ENCODE assay signal across 8 mouse cellular contexts in genomic region chr13:100659864-100660456, GRCm38 (mm10). TPM values are rescaled to one million over a fixed set of nuclear protein-coding genes. Genes with fewer than 3 reads are reported as not detected.
DNase-seq lines count a peak whose midpoint lies in the region; ATAC-seq lines count a peak whose summit lies in the region.

No protein-coding gene starts in this region.

- intact Hi-C loops in heart, postnatal 10 days (cut with DNase I), result loop anchor here (10.0 kb wide), 1 partner anchor 545 kb away; no protein-coding TSS in a partner anchor

- DNase-seq in adrenal gland, adult (ENCODE audit: inconsistent age in 2 of 2, low spot score in 1 of 2), result peak; percentile 31 to 72
- no peak for DNase-seq in adrenal gland, adult 8-10 months
- DNase-seq in heart, postnatal 10 days, result peak; percentile 48 to 78
- DNase-seq in kidney, postnatal 36 days, result peak; percentile 65 to 80
- peak; percentile 71 for DNase-seq in lung, postnatal 14 days
- peak; percentile 59 for DNase-seq in retina, postnatal 7 days (ENCODE audit: low read depth, low spot score)

- ATAC-seq in activated CD4-positive, CD25-positive, alpha-beta regulatory T cell, adult 4 months, result peak; percentile 62
- peak; percentile 83 for ATAC-seq in common myeloid progenitor, adult 5-6 weeks (replicated peaks; ENCODE audit: low read depth, poor library complexity, severe bottlenecking)

RNA-seq across cellular contexts. Expression of gene Taf9, which starts 8.6 kb away (rescaled TPM):
- total RNA-seq in adrenal gland, adult 8-10 months (2022), result 10 to 100 TPM in 2 of 4 experiments, 1 to 10 TPM in 2; 8.3 to 15.0 (median 10.0) TPM
- 10 to 100 TPM in 1 of 2 experiments, 1 to 10 TPM in 1; 4.1 to 18.8 TPM for polyA plus RNA-seq in activated CD4-positive, CD25-positive, alpha-beta regulatory T cell, adult 4 months (2017; shearing (Covaris generic))
- total RNA-seq in common myeloid progenitor, adult 5-6 weeks (2017), result 25.9 and 47.9 TPM in 2 replicates
- 10 to 100 TPM; 14.7 to 16.8 TPM for total RNA-seq in heart, postnatal 10 days (2021)

RNA-seq across cellular contexts. Expression of gene Rad17, which starts 9.1 kb away (rescaled TPM):
- total RNA-seq in adrenal gland, adult 8-10 months (2022), result 10 to 100 TPM; 20.8 to 24.1 (median 22.3) TPM
- 10 to 100 TPM; 20.9 to 26.3 TPM for polyA plus RNA-seq in activated CD4-positive, CD25-positive, alpha-beta regulatory T cell, adult 4 months (2017; shearing (Covaris generic))
- total RNA-seq in common myeloid progenitor, adult 5-6 weeks (2017), result 35.2 and 46.3 TPM in 2 replicates
- total RNA-seq in heart, postnatal 10 days (2021), result 10 to 100 TPM; 19.9 to 20.2 TPM

RNA-seq across cellular contexts. Expression of gene Ak6, which starts 9.2 kb away (rescaled TPM):
- total RNA-seq in adrenal gland, adult 8-10 months (2022), result 10 to 100 TPM; 63.5 to 73.0 (median 71.1) TPM
- polyA plus RNA-seq in activated CD4-positive, CD25-positive, alpha-beta regulatory T cell, adult 4 months (2017; shearing (Covaris generic)), result 100 to 1,000 TPM; 135 to 140 TPM
- total RNA-seq in common myeloid progenitor, adult 5-6 weeks (2017), result 290 and 309 TPM in 2 replicates
- total RNA-seq in heart, postnatal 10 days (2021), result 10 to 100 TPM; 77.7 to 78.5 TPM

RNA-seq across cellular contexts. Expression of gene Ccdc125, which starts 9.6 kb away (rescaled TPM):
- 1 to 10 TPM in 2 of 4 experiments, under 1 TPM in 2; 0.67 to 1.6 (median 0.98) TPM for total RNA-seq in adrenal gland, adult 8-10 months (2022)
- polyA plus RNA-seq in activated CD4-positive, CD25-positive, alpha-beta regulatory T cell, adult 4 months (2017; shearing (Covaris generic)), result 10 to 100 TPM; 23.3 to 25.2 TPM
- total RNA-seq in common myeloid progenitor, adult 5-6 weeks (2017), result 9.2 and 10.9 TPM in 2 replicates
- total RNA-seq in heart, postnatal 10 days (2021), result 1 to 10 TPM; 1.5 to 2.0 TPM

RNA-seq across cellular contexts. Expression of gene Marveld2, which starts 43.2 kb away (rescaled TPM):
- total RNA-seq in adrenal gland, adult 8-10 months (2022), result 1 to 10 TPM in 1 of 4 experiments, under 1 TPM in 3; 0.61 to 1.4 (median 0.83) TPM
- 1 to 10 TPM; 5.1 to 5.5 TPM for polyA plus RNA-seq in activated CD4-positive, CD25-positive, alpha-beta regulatory T cell, adult 4 months (2017; shearing (Covaris generic))
- 1.4 and 1.7 TPM in 2 replicates for total RNA-seq in common myeloid progenitor, adult 5-6 weeks (2017)
- 1 to 10 TPM; 1.1 to 1.4 TPM for total RNA-seq in heart, postnatal 10 days (2021)
